Mouse (Mus musculus): ENCODE data around the gene Shisa7.

DNA sequence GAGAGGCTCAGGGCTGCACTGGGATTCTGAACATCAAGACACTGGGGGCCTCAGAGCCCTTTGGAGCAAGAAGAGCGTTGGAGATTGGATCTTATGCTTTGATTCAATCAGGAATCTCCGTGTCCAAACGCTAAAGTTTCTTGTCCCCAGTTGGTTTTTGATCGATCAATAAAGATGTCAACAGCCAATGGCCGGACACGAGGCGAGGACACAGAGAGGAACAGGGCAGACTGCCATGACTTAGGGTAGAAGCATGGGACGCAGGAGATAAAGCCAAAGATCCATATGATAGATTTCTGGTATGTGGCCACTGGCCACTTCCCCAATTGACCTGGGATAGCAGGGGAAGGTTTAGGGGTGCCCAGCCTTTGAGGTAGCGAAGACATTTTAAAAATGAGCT lies 12.0 kb upstream of the Shisa7 start:
- TF ChIP-seq POLR2A (IDR thresholded peaks at IDR 0.05; ENCODE audit: low read depth, low read length), result no peak
- TF ChIP-seq CTCF (conservative IDR thresholded peaks at IDR 0.05; ENCODE audit: insufficient read depth, insufficient read length, low read depth, low read length), result no peak

Data from kidney, adult 2 months (tissue).